Mouse (Mus musculus) spleen, embryonic (tissue): ENCODE data around the gene Cartpt.
"Not testable (repeated sequence)": the region's sequence is repeated elsewhere in the genome, so short reads cannot be mapped to it uniquely, and the experiment has no call there.

Experiments used
- CTCF ChIA-PET: fragments of 350-600 bp; sonication (Branson Sonifier 250); formaldehyde crosslinking; loops from one replicate; lab custom pipeline; 2022; lab: Charles Lee

Cartpt gene

GRCm38 (mm10) chr13:99900965-99901364 is at the start of gene Cartpt:
Cartpt (minus strand) TSS chr13:99901091.
- CTCF ChIA-PET, result no interaction called here

GRCm38 (mm10) chr13:99947417-99947816 is 46.5 kb upstream of the Cartpt start:
- CTCF ChIA-PET, result no interaction called here

- CTCF ChIA-PET, result no interaction called here
These were observed 42.6 kb upstream of the Cartpt start for GRCm38 (mm10) chr13:99943525-99943924.

GRCm38 (mm10) chr13:99940601-99941000 is 39.7 kb upstream of the Cartpt start:
- CTCF ChIA-PET, result no interaction called here

- CTCF ChIA-PET, result no interaction called here
These were observed 38.4 kb upstream of the Cartpt start for GRCm38 (mm10) chr13:99939320-99939671.

GRCm38 (mm10) chr13:99938606-99939319 is 37.9 kb upstream of the Cartpt start:
- CTCF ChIA-PET, result no interaction called here

GRCm38 (mm10) chr13:99937741-99938140 is 36.9 kb upstream of the Cartpt start:
- CTCF ChIA-PET, result no interaction called here

- CTCF ChIA-PET, result no interaction called here
These were observed 31.5 kb upstream of the Cartpt start for GRCm38 (mm10) chr13:99932406-99932805.

GRCm38 (mm10) chr13:99931502-99931901 is 30.6 kb upstream of the Cartpt start:
- CTCF ChIA-PET, result no interaction called here

- CTCF ChIA-PET, result no interaction called here
These were observed 25.4 kb upstream of the Cartpt start for GRCm38 (mm10) chr13:99926249-99926648.

- CTCF ChIA-PET, result no interaction called here
These were observed 14.7 kb upstream of the Cartpt start for GRCm38 (mm10) chr13:99915632-99916031.

GRCm38 (mm10) chr13:99900557-99900892 is 366 bp downstream of the Cartpt start:
- CTCF ChIA-PET, result no interaction called here

GRCm38 (mm10) chr13:99899670-99900556 is 978 bp downstream of the Cartpt start:
- CTCF ChIA-PET, result interaction anchor here (0.5 kb wide), 1 partner anchor 135 kb away, joined by 3 read pairs; no protein-coding TSS in a partner anchor

- CTCF ChIA-PET, result interaction anchor here (0.6 kb wide), 1 partner anchor 61 kb away, joined by 3 read pairs; no protein-coding TSS in a partner anchor
These were observed 2.1 kb downstream of the Cartpt start for GRCm38 (mm10) chr13:99898816-99899215.

- CTCF ChIA-PET, result no interaction called here
These were observed 15.3 kb downstream of the Cartpt start for GRCm38 (mm10) chr13:99885636-99886035.

- CTCF ChIA-PET, result not testable (repeated sequence)
These were observed 19.1 kb downstream of the Cartpt start for GRCm38 (mm10) chr13:99881774-99882173.

GRCm38 (mm10) chr13:99879696-99880095 is 21.2 kb downstream of the Cartpt start:
- CTCF ChIA-PET, result no interaction called here

GRCm38 (mm10) chr13:99872059-99872458 is 28.8 kb downstream of the Cartpt start:
- CTCF ChIA-PET, result no interaction called here

GRCm38 (mm10) chr13:99868438-99868837 is 32.5 kb downstream of the Cartpt start:
- CTCF ChIA-PET, result no interaction called here

- CTCF ChIA-PET, result no interaction called here
These were observed 36.6 kb downstream of the Cartpt start for GRCm38 (mm10) chr13:99864331-99864730.

GRCm38 (mm10) chr13:99860670-99861069 is 40.2 kb downstream of the Cartpt start:
- CTCF ChIA-PET, result interaction anchor here (0.6 kb wide), 1 partner anchor 123 kb away, joined by 3 read pairs; no protein-coding TSS in a partner anchor

GRCm38 (mm10) chr13:99859082-99859481 is 41.8 kb downstream of the Cartpt start:
- CTCF ChIA-PET, result interaction anchor here (0.6 to 0.8 kb wide), 2 partner anchors 62 to 122 kb away, joined by 3 to 4 read pairs; no protein-coding TSS in a partner anchor
